Mouse (Mus musculus) CH12.LX (cell line): ENCODE data around the gene Arl11. TPM values are rescaled to one million over a fixed set of nuclear protein-coding genes. Genes with fewer than 3 reads are reported as not detected.

ENCODE experiments used
- DNase-seq: peaks from one replicate; pipeline ENCODE4 v3.0.0-alpha.2; 2013; ENCODE audit errors: extremely low read depth
- H3K27ac ChIP-seq: 2 replicates; pipeline ENCODE4 v1.5.1; 2012; ENCODE audit warnings: low read depth, mild to moderate bottlenecking, control low read depth, moderate library complexity; ENCODE audit not compliant: insufficient read depth
- H3K27me3 ChIP-seq: replicated peaks from 2 replicates; pipeline ENCODE3; 2012; ENCODE audit warnings: inconsistent platforms
- H3K36me3 ChIP-seq, 2 experiments: replicated peaks in 1 of 2; 2 replicates each; pipeline versions ENCODE3 to v1.6.1; 2012; ENCODE audit warnings: inconsistent platforms in 1 of 2, low read length in 1 of 2, mild to moderate bottlenecking in 1 of 2, mixed read lengths in 1 of 2, moderate library complexity in 1 of 2; ENCODE audit not compliant: control insufficient read depth in 1 of 2, insufficient read depth in 1 of 2
- H3K4me1 ChIP-seq, 2 experiments: 2 replicates each; pipeline ENCODE4 v1.6.1; 2012; ENCODE audit warnings: inconsistent platforms in 1 of 2, moderate library complexity in 1 of 2; ENCODE audit not compliant: insufficient read depth in 2 of 2, control insufficient read depth in 1 of 2
- H3K4me2 ChIP-seq: 2 replicates; pipeline ENCODE4 v1.6.1; 2012; ENCODE audit warnings: low read depth, mild to moderate bottlenecking, control low read depth; ENCODE audit not compliant: poor library complexity, insufficient read depth, severe bottlenecking
- H3K4me3 ChIP-seq, 3 experiments: fragments of 150-350 bp in 1 of 3; sonication (generic) in 1 of 3; replicated peaks in 1 of 3; 2 replicates each; pipeline versions ENCODE3 to v1.5.1; 2011 to 2012; ENCODE audit warnings: low read depth in 2 of 3, low read length in 2 of 3, mild to moderate bottlenecking in 2 of 3, moderate library complexity in 2 of 3, control low read depth in 1 of 3, improper control_type of control experiment in 1 of 3, inconsistent platforms in 1 of 3, mixed read lengths in 1 of 3; ENCODE audit not compliant: poor library complexity in 1 of 3
- H3K79me2 ChIP-seq: replicated peaks from 2 replicates; pipeline ENCODE4 v1.6.1; 2012; ENCODE audit warnings: mild to moderate bottlenecking, moderate library complexity; ENCODE audit not compliant: control insufficient read depth, poor library complexity, insufficient read depth, severe bottlenecking; ENCODE audit errors: extremely low read depth
- H3K9ac ChIP-seq: 2 replicates; pipeline ENCODE4 v1.6.1; 2012; ENCODE audit warnings: low read depth, mild to moderate bottlenecking, control low read depth, moderate library complexity; ENCODE audit not compliant: insufficient read depth
- H3K9me3 ChIP-seq: replicated peaks from 2 replicates; pipeline ENCODE3; 2012; ENCODE audit warnings: low read length, inconsistent platforms, mixed read lengths
- CHD2 ChIP-seq: IDR thresholded peaks from 2 replicates; pipeline ENCODE4 v1.6.1; 2011; ENCODE audit warnings: low read length, improper control_type of control experiment
- CTCF ChIP-seq, 2 experiments: IDR thresholded peaks in 1 of 2; conservative IDR thresholded peaks in 1 of 2; 2 replicates each; pipeline ENCODE4 v1.5.1; 2011 to 2012; ENCODE audit warnings: low read depth in 2 of 2, low read length in 2 of 2, improper control_type of control experiment in 1 of 2, inconsistent platforms in 1 of 2, mild to moderate bottlenecking in 1 of 2, moderate library complexity in 1 of 2
- ETS1 ChIP-seq: conservative IDR thresholded peaks from 2 replicates; pipeline ENCODE4 v1.6.1; 2012; ENCODE audit warnings: low read depth, mild to moderate bottlenecking, inconsistent platforms, low read length, improper control_type of control experiment, moderate library complexity
- HCFC1 ChIP-seq: IDR thresholded peaks from 2 replicates; pipeline ENCODE4 v1.6.1; 2012; ENCODE audit warnings: low read depth, mild to moderate bottlenecking, inconsistent platforms, low read length, improper control_type of control experiment
- IRF4 ChIP-seq: IDR thresholded peaks from 2 replicates; pipeline ENCODE4 v1.6.1; 2014; ENCODE audit warnings: low read depth, mild to moderate bottlenecking, inconsistent platforms, low read length, improper control_type of control experiment
- JUND ChIP-seq: conservative IDR thresholded peaks from 2 replicates; pipeline ENCODE4 v1.6.1; 2011; ENCODE audit warnings: low read depth, low read length, improper control_type of control experiment
- KAT2A ChIP-seq: IDR thresholded peaks from 2 replicates; pipeline ENCODE4 v1.6.1; 2012; ENCODE audit warnings: low read length, improper control_type of control experiment, inconsistent platforms; ENCODE audit not compliant: insufficient replicate concordance
- MAFK ChIP-seq: IDR thresholded peaks from 2 replicates; pipeline ENCODE4 v1.6.1; 2011; ENCODE audit warnings: low read length, improper control_type of control experiment; ENCODE audit not compliant: insufficient replicate concordance
- NELFE ChIP-seq: IDR thresholded peaks from 2 replicates; pipeline ENCODE4 v1.6.1; 2011; ENCODE audit warnings: low read depth, low read length, improper control_type of control experiment
- NRF1 ChIP-seq: IDR thresholded peaks from 2 replicates; pipeline ENCODE4 v1.6.1; 2014; ENCODE audit warnings: low read depth, mild to moderate bottlenecking, inconsistent platforms, low read length, improper control_type of control experiment, moderate library complexity
- PAX5 ChIP-seq: IDR thresholded peaks from 2 replicates; pipeline ENCODE4 v1.6.1; 2012; ENCODE audit warnings: low read length, inconsistent platforms, mixed read lengths
- RAD21 ChIP-seq: IDR thresholded peaks from 2 replicates; pipeline ENCODE4 v1.6.1; 2011; ENCODE audit warnings: low read depth, mild to moderate bottlenecking, low read length, improper control_type of control experiment, moderate library complexity
- RCOR1 ChIP-seq: conservative IDR thresholded peaks from 2 replicates; pipeline ENCODE4 v1.6.1; 2012; ENCODE audit warnings: low read depth, mild to moderate bottlenecking, inconsistent platforms, low read length, improper control_type of control experiment
- SMC3 ChIP-seq: IDR thresholded peaks from 2 replicates; pipeline ENCODE4 v1.6.1; 2011; ENCODE audit warnings: low read depth, low read length, improper control_type of control experiment
- TCF12 ChIP-seq: IDR thresholded peaks from 2 replicates; pipeline ENCODE4 v1.6.1; 2014; ENCODE audit warnings: low read depth, mild to moderate bottlenecking, inconsistent platforms, low read length, improper control_type of control experiment
- USF2 ChIP-seq: conservative IDR thresholded peaks from 2 replicates; pipeline ENCODE4 v1.6.1; 2011; ENCODE audit warnings: low read depth, low read length, improper control_type of control experiment
- dilution Hi-C: fragments of 300-500 bp; cut with MboI; formaldehyde crosslinking; loops from 2 replicates; pipeline ENCODE4 v1.14.3; 2020; ENCODE audit warnings: low sequenced_read_pairs; ENCODE audit not compliant: extremely low pct_unique_long_range_greater_than_20kb, extremely low pct_ligation_motif_present
- in situ Hi-C: fragments of 300-500 bp; cut with MboI; formaldehyde crosslinking; loops from 3 replicates; pipeline ENCODE4 v1.14.3; 2019; ENCODE audit warnings: low sequenced_read_pairs, low pct_ligation_motif_present, low pct_unique_long_range_greater_than_20kb, mixed read lengths
- polyA plus RNA-seq: library from polyadenylated mRNA; unstranded; fragments of >175 nt; gene quantifications from 2 replicates; pipeline ENCODE4 v1.2.1, GENCODE M21; 2012; ENCODE audit warnings: low read depth; ENCODE audit not compliant: insufficient read length
- total RNA-seq, 2 experiments: library from RNA; depleted of rRNA; stranded (reverse); fragments of 300-350 nt in 1 of 2; fragments of >200 nt in 1 of 2; gene quantifications; 2 replicates each; pipeline ENCODE4 v1.2.3; 2012 to 2014

Gene Arl11
- total and polyA plus RNA-seq, 3 experiments: 1.1 to 12.2 (median 11.7) TPM

GRCm38 (mm10) chr14:61316861-61317260 is 7.3 kb downstream of the Arl11 start:
- no peak overlapping the region for H3K4me3 ChIP-seq
- in situ Hi-C loops (no loop called here), dilution Hi-C loops (no loop called here)
- no peaks in the 10 kb centered on the region for H3K79me2 ChIP-seq
- H3K9me3 ChIP-seq: no peaks in the 10 kb centered on the region
- H3K36me3 ChIP-seq: no peaks in the 10 kb centered on the region
- peak; percentile 70 for DNase-seq
- no peak overlapping the region for H3K27ac ChIP-seq
- H3K9ac ChIP-seq: no peak overlapping the region
- H3K4me2 ChIP-seq: no peak overlapping the region; the same call in 1 of the 2 replicates
- TF ChIP-seq NRF1: no peak
- TF ChIP-seq CTCF (conservative IDR thresholded peaks at IDR 0.05 in 1 of 2, IDR thresholded peaks at IDR 0.05 in 1 of 2; ENCODE audit: low read depth in 2 of 2, low read length in 2 of 2): peak; percentile 58 to 75
- peak; percentile 49 for TF ChIP-seq SMC3
- TF ChIP-seq RAD21: peak; percentile 43
- TF ChIP-seq CHD2: no peak
- no peaks in the 10 kb centered on the region for H3K27me3 ChIP-seq
- H3K4me1 ChIP-seq: peaks cover 2 to 7% of the 10 kb centered on the region in 2 experiments; a peak in 3 of 4 replicates

GRCm38 (mm10) chr14:61320765-61321164 is 11.2 kb downstream of the Arl11 start:
- TF ChIP-seq NELFE: no peak
- TF ChIP-seq HCFC1: no peak
- TF ChIP-seq MAFK: no peak
- no peak for TF ChIP-seq JUND
- no peak for TF ChIP-seq PAX5
- Histone ChIP-seq H3K4me3 (no peak overlapping the region), H3K9ac (no peak overlapping the region), H3K27me3 (no peaks in the 10 kb centered on the region), H3K4me2 (no peak overlapping the region), H3K27ac (no peak overlapping the region), H3K36me3 (no peaks in the 10 kb centered on the region), H3K79me2 (no peaks in the 10 kb centered on the region), H3K4me1 (peaks cover 2 to 5% of the 10 kb centered on the region in 2 experiments; a peak in 1 of 4 replicates), H3K9me3 (no peaks in the 10 kb centered on the region)
- dilution Hi-C loops: no loop called here
- in situ Hi-C loops: no loop called here
- DNase-seq: no peak

- H3K9ac ChIP-seq: no peak overlapping the region
- no peaks in the 10 kb centered on the region for H3K9me3 ChIP-seq
- no peaks in the 10 kb centered on the region for H3K27me3 ChIP-seq
- no peaks in the 10 kb centered on the region for H3K36me3 ChIP-seq
- H3K4me2 ChIP-seq: no peak overlapping the region
- no peaks in the 10 kb centered on the region for H3K79me2 ChIP-seq
- DNase-seq: no peak
- in situ Hi-C loops (no loop called here), dilution Hi-C loops (no loop called here)
- no peak overlapping the region for H3K27ac ChIP-seq
- H3K4me1 ChIP-seq: peaks cover 2 to 5% of the 10 kb centered on the region in 2 experiments; a peak in 1 of 4 replicates
- TF ChIP-seq HCFC1 (no peak), TCF12 (no peak), KAT2A (no peak), NRF1 (no peak), ETS1 (no peak), RCOR1 (no peak), MAFK (no peak), IRF4 (no peak), USF2 (no peak)
- no peak overlapping the region for H3K4me3 ChIP-seq
Measured at GRCm38 (mm10) chr14:61321200-61321599, 11.6 kb downstream of the Arl11 start.
